Mouse (Mus musculus) left cerebral cortex, adult 2 months (tissue): ENCODE data around the gene Pla2g16. TPM values are rescaled to one million over a fixed set of nuclear protein-coding genes. Genes with fewer than 3 reads are reported as not detected.
A peak's percentile ranks its signal among the peaks of the same experiment; 100 is the strongest.

ENCODE experiments used
- DNase-seq, 2 experiments: peaks; one replicate each; pipeline ENCODE4 v3.0.0; 2021 to 2022; ENCODE audit warnings: low spot score in 2 of 2, mixed read lengths in 1 of 2; ENCODE audit errors: extremely low spot score in 1 of 2
- H3K27ac ChIP-seq: fragments of 200-600 bp; 2 replicates; pipeline ENCODE4 v1.8.1; 2022
- H3K4me3 ChIP-seq: fragments of 200-600 bp; 2 replicates; pipeline ENCODE4 v1.8.1; 2022
- CTCF ChIP-seq: fragments of 200-600 bp; IDR thresholded peaks from 2 replicates; pipeline ENCODE4 v1.8.1; 2022; ENCODE audit warnings: antibody characterized with exemption, mild to moderate bottlenecking, moderate library complexity
- intact Hi-C: fragments of 180-260 bp; cut with DNase I; formaldehyde crosslinking; loops from one replicate; pipeline ENCODE4 v1.15.1; 2025
- total RNA-seq, 2 experiments: library from RNA; stranded (reverse); gene quantifications; 2 replicates each; pipeline ENCODE4 v1.2.3; 2021

Gene Pla2g16
- total RNA-seq, 2 experiments from 2014 or later = 26.8 to 30.8 TPM

DNA sequence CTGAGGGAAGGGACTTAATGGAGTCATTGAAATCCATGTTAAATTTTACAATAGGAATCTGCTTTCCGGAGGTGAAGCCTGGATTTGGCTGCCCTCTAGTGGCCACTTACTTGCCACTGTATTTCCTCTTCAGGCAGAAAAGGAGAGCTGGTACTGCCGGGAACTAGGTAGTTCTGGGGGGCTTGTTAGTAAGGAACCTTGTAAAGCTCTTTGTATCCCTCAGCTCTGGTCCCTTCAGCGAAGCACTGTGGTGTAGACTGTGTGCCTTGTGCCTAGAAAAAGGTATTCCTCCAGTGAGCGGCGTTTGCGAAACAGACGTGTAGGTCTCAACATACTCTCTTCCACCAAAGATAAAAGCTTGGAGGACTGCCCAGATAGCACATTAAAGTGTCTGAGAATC lies 60.4 kb downstream of the Pla2g16 start:
- DNase-seq = peak; percentile 61 to 64
- intact Hi-C loops = loop anchor here (1.0 kb wide), 1 partner anchor 88 kb away; no protein-coding TSS in a partner anchor

DNA sequence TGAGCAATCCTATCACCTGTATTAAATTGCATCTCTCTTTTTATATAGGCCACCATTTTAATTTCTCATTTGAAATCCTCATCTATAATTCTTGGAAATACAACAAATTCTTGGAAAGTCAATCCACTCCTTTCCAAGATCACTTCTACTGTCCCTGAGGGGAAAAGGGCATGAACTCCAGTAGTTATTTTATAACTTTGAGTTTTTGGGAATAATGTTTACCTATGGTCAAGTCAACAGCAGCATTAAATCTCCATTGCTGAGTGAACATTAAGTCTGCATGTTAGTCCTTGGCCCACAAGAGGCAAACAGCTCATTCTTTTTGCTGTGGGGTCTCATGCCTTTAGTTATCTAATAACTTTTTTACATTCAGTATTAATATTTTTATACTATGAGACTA lies 75.8 kb downstream of the Pla2g16 start:
- no peak for TF ChIP-seq CTCF
- intact Hi-C loops = no loop called here
- no peak overlapping the region for H3K4me3 ChIP-seq
- DNase-seq = no peak
- H3K27ac ChIP-seq = no peak overlapping the region

More for the DNA sequence above, 60.4 kb downstream of the Pla2g16 start:
- Histone ChIP-seq H3K4me3 (no peak overlapping the region), H3K27ac (no peak overlapping the region)
- TF ChIP-seq CTCF = peak; percentile 80

DNA sequence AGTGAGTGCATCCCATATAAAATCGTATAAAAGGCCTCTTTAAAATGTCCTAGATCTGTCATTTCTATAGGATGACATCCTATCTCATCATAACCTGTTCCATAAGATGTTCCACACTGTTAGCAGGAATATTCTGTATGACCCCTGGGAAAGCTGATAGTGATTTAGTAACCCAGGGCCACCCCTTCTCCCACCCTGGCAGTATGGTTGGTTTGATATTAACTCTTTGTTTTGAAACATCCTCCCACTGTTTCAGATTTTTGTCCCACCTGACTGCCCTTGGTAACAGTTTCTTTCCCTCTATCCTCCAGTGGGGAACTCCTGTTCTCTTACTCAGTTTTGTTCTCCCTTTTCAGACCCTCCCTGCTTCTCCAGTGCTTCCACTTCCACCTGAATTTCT lies 76.5 kb downstream of the Pla2g16 start:
- DNase-seq = no peak
- H3K4me3 ChIP-seq = no peak overlapping the region

More for the DNA sequence above, 76.5 kb downstream of the Pla2g16 start:
- no peak for TF ChIP-seq CTCF
- no peak overlapping the region for H3K27ac ChIP-seq
- intact Hi-C loops = no loop called here

Other genes with a start within 250 kb of the Pla2g16 start
- gene Mark2, start 215.6 kb upstream of the Pla2g16 start, total RNA-seq = 100 to 1,000 TPM; 133 to 148 TPM
- 10 to 100 TPM; 27.9 to 28.0 TPM for gene Spindoc, start 174.5 kb upstream of the Pla2g16 start, total RNA-seq
- 10 to 100 TPM; 32.1 to 34.1 TPM for gene 2700081O15Rik, start 139.8 kb upstream of the Pla2g16 start, total RNA-seq
- 100 to 1,000 TPM; 792 to 823 TPM for gene Rtn3, start 74.2 kb upstream of the Pla2g16 start, total RNA-seq
- gene Atl3, start 63.4 kb upstream of the Pla2g16 start, total RNA-seq = 10 to 100 TPM; 21.8 to 23.6 TPM
- under 1 TPM; 0.48 to 0.49 TPM for gene Lgals12, start 49.7 kb downstream of the Pla2g16 start, total RNA-seq
- gene Hrasls5, start 55.1 kb downstream of the Pla2g16 start, total RNA-seq = not detected
- not detected for gene Slc22a19, start 153.9 kb downstream of the Pla2g16 start, total RNA-seq
- gene Slc22a26, start 245.2 kb downstream of the Pla2g16 start, total RNA-seq = not detected